Mouse (Mus musculus) limb, embryonic 13.5 days (tissue): ENCODE results near the gene Serpinf1. TPM values are rescaled to one million over a fixed set of nuclear protein-coding genes. Genes with fewer than 3 reads are reported as not detected.

Experiments used
- ATAC-seq: fragments of 200-750 bp; cut with Nextera tagmentation; 2 replicates; pipeline ENCODE4 v1.8.0; 2017; ENCODE audit warnings: low read depth, moderate number of reproducible peaks, moderate TSS enrichment; ENCODE audit not compliant: low FRiP score
- H3K27ac ChIP-seq: fragments of 300-500 bp; sonication (generic); 2 replicates; pipeline ENCODE4 v1.5.1; 2015; ENCODE audit warnings: inconsistent platforms, mild to moderate bottlenecking, moderate library complexity
- H3K27me3 ChIP-seq: fragments of 300-500 bp; sonication (generic); 2 replicates; pipeline ENCODE4 v1.6.1; 2015; ENCODE audit warnings: mild to moderate bottlenecking, inconsistent platforms
- H3K36me3 ChIP-seq: fragments of 300-500 bp; sonication (generic); 2 replicates; pipeline ENCODE4 v1.6.1; 2015; ENCODE audit warnings: inconsistent platforms, mild to moderate bottlenecking, moderate library complexity
- H3K4me1 ChIP-seq: fragments of 300-500 bp; sonication (generic); 2 replicates; pipeline ENCODE4 v1.6.1; 2015; ENCODE audit warnings: inconsistent platforms
- H3K4me2 ChIP-seq: fragments of 300-500 bp; sonication (generic); replicated peaks from 2 replicates; pipeline ENCODE4 v1.6.1; 2015; ENCODE audit warnings: inconsistent platforms, mild to moderate bottlenecking, moderate library complexity
- H3K4me3 ChIP-seq: fragments of 300-500 bp; sonication (generic); 2 replicates; pipeline ENCODE4 v1.5.1; 2015; ENCODE audit warnings: moderate library complexity, mild to moderate bottlenecking, inconsistent platforms
- H3K9ac ChIP-seq: fragments of 300-500 bp; sonication (generic); 2 replicates; pipeline ENCODE4 v1.6.1; 2015; ENCODE audit warnings: mild to moderate bottlenecking, inconsistent platforms
- H3K9me3 ChIP-seq: fragments of 300-500 bp; sonication (generic); 2 replicates; pipeline ENCODE4 v1.6.1; 2016; ENCODE audit warnings: inconsistent platforms
- WGBS: fragments of 180-500 bp; shearing (Covaris S2); methylation state at CpG from one replicate; pipeline ENCODE4 v1.1.7; 2015; 5-methylcytosine and 5-hydroxymethylcytosine counted together
- polyA plus RNA-seq: library from polyadenylated mRNA; unstranded; fragments of >200 nt; fragmentation: Nextera tagmentation; extraction: Ambion mirVana; gene quantifications from 2 replicates; pipeline ENCODE4 v1.2.1, GENCODE M21; 2015

Gene Serpinf1
- polyA plus RNA-seq, 1 experiment from 2014 or later = 227 TPM

DNA sequence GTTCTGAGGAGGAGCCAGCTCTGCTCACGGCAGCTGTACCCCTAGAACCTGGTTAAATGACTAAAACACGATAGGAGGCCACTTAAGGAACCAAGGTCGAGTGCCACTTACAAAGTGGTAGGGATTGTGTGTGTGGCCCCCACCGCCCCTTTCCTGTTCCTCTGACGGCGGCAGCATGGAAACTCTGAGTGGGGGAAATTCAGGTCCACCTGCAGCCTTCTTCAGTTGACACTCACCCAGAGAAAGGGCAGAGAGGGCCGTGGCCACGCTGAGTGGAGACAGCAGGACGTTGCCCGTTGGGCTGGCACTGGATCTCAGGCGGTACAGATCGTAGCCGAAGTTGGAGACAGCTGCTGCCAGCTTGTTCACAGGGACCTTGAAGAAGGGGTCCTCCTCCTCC is 6.5 kb downstream of the Serpinf1 start:
- Histone ChIP-seq H3K4me2 (no peak overlapping the region), H3K9me3 (no peaks in the 10 kb centered on the region), H3K4me1 (peaks cover 13% of the 10 kb centered on the region), H3K9ac (no peak overlapping the region), H3K4me3 (no peak overlapping the region), H3K36me3 (peaks cover 63% of the 10 kb centered on the region), H3K27me3 (no peaks in the 10 kb centered on the region), H3K27ac (no peak overlapping the region)
- ATAC-seq = no peak
- 85% methylated on average over 13 of the region's 13 CpGs for WGBS

DNA sequence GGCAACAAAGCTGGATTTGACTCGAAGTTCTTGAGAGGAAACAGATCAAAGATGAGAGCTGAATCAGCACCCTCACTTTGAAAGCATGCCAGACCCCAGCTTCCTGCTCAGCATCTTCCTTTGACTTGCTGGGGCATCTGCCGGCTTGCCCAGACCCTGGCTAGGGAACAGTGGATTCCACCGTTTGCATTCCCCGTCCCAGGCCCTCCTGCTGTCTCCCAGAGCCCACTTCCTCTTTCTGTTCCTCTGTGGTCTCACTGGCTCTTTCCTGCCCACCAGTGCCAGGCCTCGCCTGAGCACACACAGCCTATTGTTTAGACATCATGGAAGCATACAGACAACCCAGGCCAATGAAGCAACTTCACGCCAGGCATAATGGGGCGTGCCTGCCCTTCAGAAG is 7.4 kb downstream of the Serpinf1 start:
- H3K27ac ChIP-seq = no peak overlapping the region
- no peak overlapping the region for H3K4me3 ChIP-seq
- peaks cover 4% of the 10 kb centered on the region for H3K4me1 ChIP-seq
- no peaks in the 10 kb centered on the region for H3K9me3 ChIP-seq
- no peaks in the 10 kb centered on the region for H3K27me3 ChIP-seq
- WGBS = 60% methylated on average over 7 of the region's 7 CpGs
- peaks cover 72% of the 10 kb centered on the region for H3K36me3 ChIP-seq
- no peak for ATAC-seq
- H3K9ac ChIP-seq = no peak overlapping the region
- no peak overlapping the region for H3K4me2 ChIP-seq

DNA sequence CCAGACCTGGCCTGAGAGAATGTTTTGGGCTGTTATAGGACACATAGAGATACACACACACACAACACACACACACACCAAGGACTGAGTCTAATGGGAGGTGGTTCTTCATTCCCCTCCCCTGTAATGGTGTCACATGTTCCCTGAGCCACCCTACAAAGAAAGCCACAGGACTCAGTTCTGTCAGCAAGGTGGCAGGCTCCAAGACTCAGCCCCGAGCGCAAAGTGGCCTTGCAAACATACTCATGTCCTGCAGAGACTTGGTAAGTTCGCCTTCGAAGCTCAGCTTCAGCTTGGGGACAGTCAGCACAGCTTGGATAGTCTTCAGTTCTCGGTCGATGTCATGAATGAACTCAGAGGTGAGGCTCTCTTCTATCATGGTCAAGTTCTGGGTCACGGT is 11.9 kb downstream of the Serpinf1 start:
- no peaks in the 10 kb centered on the region for H3K27me3 ChIP-seq
- H3K9me3 ChIP-seq = no peaks in the 10 kb centered on the region
- H3K9ac ChIP-seq = no peak overlapping the region
- no peaks in the 10 kb centered on the region; the same call in 1 of the 2 replicates for H3K4me1 ChIP-seq
- no peak for ATAC-seq
- no peak overlapping the region for H3K4me3 ChIP-seq
- 90% methylated on average over 7 of the region's 7 CpGs for WGBS
- no peak overlapping the region for H3K4me2 ChIP-seq
- H3K27ac ChIP-seq = no peak overlapping the region
- H3K36me3 ChIP-seq = peaks cover 61% of the 10 kb centered on the region

DNA sequence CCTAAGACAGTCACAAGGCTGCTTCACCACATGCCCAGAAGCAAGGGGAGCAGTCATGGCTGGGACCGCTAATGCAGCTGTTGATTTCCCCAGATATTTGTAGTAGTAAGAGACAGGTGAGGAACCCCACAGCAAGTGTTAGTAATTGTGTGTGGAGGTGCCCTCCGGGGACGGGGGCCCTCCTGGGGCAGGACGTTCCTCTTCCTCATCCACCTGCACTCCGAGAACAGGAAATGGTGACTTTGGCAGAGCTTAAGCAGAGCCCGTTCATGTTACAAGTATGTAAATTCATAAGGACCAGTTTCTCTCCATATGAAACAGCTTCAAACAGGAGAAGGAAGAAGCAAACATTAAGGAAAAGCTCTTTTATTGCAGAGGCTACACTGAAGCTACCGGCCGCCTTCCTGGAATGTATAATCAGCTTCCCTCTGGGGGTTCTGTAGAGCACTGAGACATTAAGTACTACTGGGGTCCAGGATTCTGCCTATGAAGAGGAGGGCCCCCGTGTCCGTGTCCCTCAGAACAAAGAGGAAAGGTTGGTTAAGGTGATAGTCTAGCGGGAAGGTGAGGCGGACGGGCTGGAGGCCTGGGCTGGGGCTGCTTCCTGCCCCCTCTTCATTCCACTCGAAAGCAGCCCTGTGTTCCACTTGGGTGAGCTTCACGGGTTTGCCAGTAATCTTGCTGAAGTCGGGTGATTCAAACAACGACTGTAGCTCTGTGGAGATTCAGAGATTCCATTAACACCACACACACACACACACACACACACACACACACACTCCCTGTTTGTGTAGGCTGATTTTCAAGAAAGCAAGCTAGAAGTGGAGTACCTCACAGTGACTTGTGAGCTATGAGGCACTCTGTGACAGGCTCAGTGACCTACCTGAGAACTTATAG is 12.6 kb downstream of the Serpinf1 start:
- H3K36me3 ChIP-seq = peaks cover 54% of the 10 kb centered on the region
- WGBS = 77% methylated on average over 17 of the region's 17 CpGs
- no peaks in the 10 kb centered on the region for H3K9me3 ChIP-seq
- no peak for ATAC-seq
- no peak overlapping the region for H3K4me2 ChIP-seq
- no peak overlapping the region for H3K9ac ChIP-seq
- no peak overlapping the region for H3K27ac ChIP-seq
- H3K4me1 ChIP-seq = no peaks in the 10 kb centered on the region
- no peaks in the 10 kb centered on the region for H3K27me3 ChIP-seq
- no peak overlapping the region for H3K4me3 ChIP-seq

DNA sequence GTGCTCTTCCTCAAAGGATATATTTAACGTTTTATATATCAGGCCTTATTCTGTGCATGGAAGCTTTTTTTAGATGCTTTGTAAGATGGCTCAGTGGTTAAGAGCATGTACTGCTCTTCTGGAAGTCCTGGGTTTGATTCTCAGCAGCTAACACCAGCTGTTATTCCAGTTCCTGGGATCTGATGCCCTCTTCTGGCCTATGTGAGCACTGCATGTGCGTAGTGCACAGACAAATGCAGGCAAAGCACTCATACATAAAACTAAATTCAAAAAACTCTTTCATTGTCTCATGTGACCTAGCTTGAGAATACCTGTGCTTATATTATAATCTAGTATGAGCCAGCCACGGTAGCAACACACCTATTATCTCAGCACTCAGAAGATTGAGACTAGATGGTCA is 15.6 kb downstream of the Serpinf1 start:
- Histone ChIP-seq H3K27ac (no peak overlapping the region), H3K4me2 (no peak overlapping the region), H3K4me1 (no peaks in the 10 kb centered on the region), H3K9ac (no peak overlapping the region), H3K36me3 (peaks cover 33% of the 10 kb centered on the region), H3K27me3 (no peaks in the 10 kb centered on the region), H3K9me3 (no peaks in the 10 kb centered on the region), H3K4me3 (no peak overlapping the region)
- no peak for ATAC-seq
- WGBS = 43% methylated on average over 3 of the region's 3 CpGs

DNA sequence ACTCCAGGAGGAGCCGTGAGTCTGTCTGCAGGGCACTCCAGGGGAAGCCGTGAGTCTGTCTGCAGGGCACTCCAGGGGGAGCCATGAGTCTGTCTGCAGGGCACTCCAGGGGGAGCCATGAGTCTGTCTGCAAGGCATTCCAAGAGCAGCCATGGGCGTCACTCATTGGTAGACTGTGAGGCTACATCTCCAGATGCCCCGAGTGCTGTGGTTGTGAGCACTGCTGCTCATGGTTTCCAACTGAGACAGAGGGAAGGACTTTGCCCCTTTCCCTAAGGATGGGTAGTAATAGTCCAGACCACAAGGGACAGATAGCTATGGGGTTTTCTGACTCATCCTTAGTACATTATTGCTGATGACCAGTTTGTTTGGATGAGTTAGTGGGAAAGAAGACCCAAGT is 16.4 kb downstream of the Serpinf1 start:
- Histone ChIP-seq H3K27ac (no peak overlapping the region), H3K9me3 (no peaks in the 10 kb centered on the region), H3K36me3 (peaks cover 29% of the 10 kb centered on the region), H3K4me3 (no peak overlapping the region), H3K4me1 (no peaks in the 10 kb centered on the region), H3K9ac (no peak overlapping the region), H3K4me2 (no peak overlapping the region), H3K27me3 (no peaks in the 10 kb centered on the region)
- 57% methylated on average over 4 of the region's 4 CpGs for WGBS
- no peak for ATAC-seq

DNA sequence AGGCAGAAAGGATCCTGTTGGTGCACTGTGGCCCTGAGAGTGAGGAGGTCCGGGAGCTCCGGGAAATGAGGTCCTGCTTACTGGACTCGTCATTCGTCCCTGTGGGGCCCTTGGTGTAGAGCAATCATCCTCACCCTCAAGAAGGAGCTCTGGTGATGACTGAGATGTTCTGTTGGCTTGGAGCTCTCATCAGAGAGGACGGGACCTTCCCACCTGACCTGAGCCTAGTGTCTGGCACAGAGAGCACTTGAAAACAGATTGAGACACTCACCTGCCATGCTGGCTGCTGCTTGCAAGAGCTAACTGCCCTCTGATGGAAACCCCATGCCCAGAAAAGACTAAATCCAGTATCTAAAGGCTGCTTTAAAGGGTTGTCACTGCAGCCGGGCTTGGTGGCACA is 17.7 kb downstream of the Serpinf1 start:
- peaks cover 25% of the 10 kb centered on the region for H3K36me3 ChIP-seq
- ATAC-seq = no peak
- WGBS = 85% methylated on average over 6 of the region's 6 CpGs
- H3K9ac ChIP-seq = no peak overlapping the region
- no peaks in the 10 kb centered on the region for H3K9me3 ChIP-seq
- no peak overlapping the region for H3K27ac ChIP-seq
- H3K4me2 ChIP-seq = no peak overlapping the region
- no peaks in the 10 kb centered on the region for H3K27me3 ChIP-seq
- no peaks in the 10 kb centered on the region for H3K4me1 ChIP-seq
- no peak overlapping the region for H3K4me3 ChIP-seq

DNA sequence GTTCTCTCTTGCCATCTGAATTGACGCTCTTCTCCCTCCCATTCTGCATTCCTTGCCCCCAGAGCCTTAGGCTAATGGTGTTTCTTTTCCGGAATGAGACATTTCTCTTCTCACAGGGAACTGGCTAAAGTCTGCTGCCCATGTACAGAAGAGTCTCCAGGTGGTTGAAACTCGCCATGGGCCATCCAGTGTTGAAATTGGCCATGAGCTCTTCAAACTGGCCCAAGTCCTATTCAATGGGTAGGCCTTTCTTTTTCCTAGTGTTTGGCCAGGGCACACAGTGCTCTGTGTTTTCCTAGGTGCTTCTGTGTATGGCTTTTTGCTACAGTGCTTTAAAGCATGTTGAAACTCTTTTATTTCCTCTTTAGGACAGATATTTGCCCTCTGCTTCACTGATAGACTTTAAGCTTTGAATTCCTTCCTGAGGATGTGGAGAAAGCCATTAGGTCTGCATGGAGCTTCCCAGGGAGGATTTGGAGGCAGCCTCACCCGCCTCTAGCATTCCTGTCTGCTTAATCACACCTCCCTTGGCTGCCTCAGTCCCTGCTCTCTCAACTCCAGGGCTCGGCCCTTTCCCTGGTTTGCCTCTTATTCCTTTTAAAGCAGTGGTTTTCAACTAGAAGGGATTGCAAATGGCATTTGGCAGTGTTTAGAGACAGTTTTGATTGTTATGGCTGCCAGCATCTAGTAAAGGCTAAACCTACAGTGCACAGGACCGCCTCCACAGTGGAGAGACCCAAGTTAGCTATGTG is 19.0 kb downstream of the Serpinf1 start:
- WGBS = 70% methylated on average over 6 of the region's 6 CpGs
- H3K36me3 ChIP-seq = peaks cover 22% of the 10 kb centered on the region
- no peaks in the 10 kb centered on the region for H3K9me3 ChIP-seq
- H3K27me3 ChIP-seq = no peaks in the 10 kb centered on the region
- no peak overlapping the region for H3K4me2 ChIP-seq
- ATAC-seq = no peak
- H3K27ac ChIP-seq = no peak overlapping the region
- H3K9ac ChIP-seq = no peak overlapping the region
- H3K4me3 ChIP-seq = no peak overlapping the region
- H3K4me1 ChIP-seq = no peaks in the 10 kb centered on the region

DNA sequence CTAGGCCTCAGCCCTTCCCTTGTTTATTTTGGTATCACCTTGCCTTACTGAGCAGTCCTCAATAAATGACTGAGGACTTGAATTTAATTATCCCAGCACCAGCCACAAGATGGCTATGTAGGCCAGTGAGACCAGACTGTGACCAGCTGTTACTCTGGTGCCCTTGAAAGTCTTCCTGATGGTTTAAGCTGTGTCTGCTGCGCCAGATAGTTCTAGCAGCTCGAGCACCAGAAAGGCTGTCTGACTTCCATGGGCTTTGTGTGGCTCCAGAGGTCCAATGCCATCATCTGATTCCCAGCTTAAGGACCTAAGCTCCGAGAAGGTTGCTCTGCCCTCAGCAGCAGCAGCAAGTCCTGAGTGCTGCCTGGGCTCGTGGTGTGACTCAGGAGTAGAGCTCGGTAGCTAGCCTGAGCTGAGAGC is 20.2 kb downstream of the Serpinf1 start:
- Histone ChIP-seq H3K4me2 (no peak overlapping the region), H3K27me3 (no peaks in the 10 kb centered on the region), H3K27ac (no peak overlapping the region), H3K9me3 (no peaks in the 10 kb centered on the region), H3K4me3 (no peak overlapping the region), H3K9ac (no peak overlapping the region), H3K36me3 (peaks cover 22% of the 10 kb centered on the region), H3K4me1 (no peaks in the 10 kb centered on the region)
- no peak for ATAC-seq
- WGBS = 58% methylated on average over 5 of the region's 5 CpGs

DNA sequence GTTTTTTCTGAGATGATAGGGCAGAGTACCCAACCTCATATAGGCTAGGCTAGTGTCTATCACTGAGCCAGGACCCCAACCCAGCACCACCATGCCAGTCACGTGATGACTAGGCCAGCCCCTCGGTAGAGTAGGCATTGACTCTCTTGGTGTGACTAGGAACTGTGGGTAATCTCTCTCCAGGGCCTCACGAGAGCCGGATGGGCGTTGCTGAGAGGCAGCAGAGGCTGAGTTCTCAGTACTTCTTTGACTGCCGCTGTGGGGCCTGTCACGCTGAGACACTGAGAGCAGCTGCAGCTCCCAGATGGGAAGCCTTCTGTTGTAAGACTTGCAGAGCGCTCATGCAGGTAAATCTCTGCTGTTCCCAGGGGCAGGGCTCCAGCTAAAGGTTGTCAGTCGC is 22.4 kb downstream of the Serpinf1 start:
- H3K4me1 ChIP-seq = no peaks in the 10 kb centered on the region

DNA sequence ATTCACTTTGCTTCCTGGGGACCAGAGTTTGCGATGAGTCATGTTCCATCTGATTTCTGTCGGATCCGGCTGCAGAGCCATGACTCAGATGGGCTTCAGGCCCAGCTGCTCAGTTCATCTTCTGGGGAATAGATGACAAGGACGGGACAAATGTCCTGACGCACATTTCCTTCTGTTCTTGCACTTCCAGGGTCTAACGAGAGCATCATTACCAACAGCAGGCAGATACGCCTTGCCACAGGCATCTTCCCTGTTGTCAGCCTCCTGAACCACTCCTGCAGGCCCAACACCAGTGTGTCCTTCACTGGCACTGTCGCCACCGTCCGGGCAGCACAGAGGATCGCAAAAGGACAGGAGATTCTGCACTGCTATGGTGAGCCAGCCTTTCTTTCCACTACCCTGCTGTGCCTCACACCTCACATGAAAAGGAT is 23.1 kb downstream of the Serpinf1 start:
- Histone ChIP-seq H3K4me3 (no peak overlapping the region), H3K4me1 (no peaks in the 10 kb centered on the region), H3K9ac (no peak overlapping the region), H3K9me3 (0 out of 2 replicates have a peak, but pooled peaks cover 3% of the 10 kb centered on the region), H3K27me3 (no peaks in the 10 kb centered on the region), H3K4me2 (no peak overlapping the region), H3K36me3 (peaks cover 22% of the 10 kb centered on the region), H3K27ac (no peak overlapping the region)
- ATAC-seq = no peak
- 79% methylated on average over 11 of the region's 11 CpGs for WGBS

More for the DNA sequence above, 22.4 kb downstream of the Serpinf1 start:
- Histone ChIP-seq H3K9me3 (no peaks in the 10 kb centered on the region), H3K4me2 (no peak overlapping the region), H3K27ac (no peak overlapping the region), H3K4me3 (no peak overlapping the region), H3K9ac (no peak overlapping the region), H3K27me3 (no peaks in the 10 kb centered on the region), H3K36me3 (peaks cover 22% of the 10 kb centered on the region)
- ATAC-seq = no peak
- WGBS = 74% methylated on average over 9 of the region's 9 CpGs

DNA sequence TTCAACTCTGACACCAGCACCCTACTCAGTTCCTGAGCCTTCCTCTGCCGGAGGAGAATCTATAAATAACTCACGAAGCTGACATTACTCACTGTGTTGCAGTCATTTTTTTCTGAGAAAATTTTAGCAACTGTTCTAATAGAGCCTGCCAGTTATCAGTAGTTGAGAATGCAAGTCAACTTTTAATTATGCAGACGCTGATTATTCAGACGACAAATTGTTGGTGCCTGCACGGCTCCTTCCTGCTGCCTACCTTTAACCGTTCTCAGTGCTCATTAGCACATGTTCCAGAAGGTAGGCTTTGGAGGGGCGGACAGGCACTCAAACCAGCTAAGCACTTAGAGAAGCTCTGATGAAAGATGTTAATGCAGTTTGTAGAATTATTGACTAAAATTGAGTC is 25.0 kb downstream of the Serpinf1 start:
- no peak overlapping the region for H3K27ac ChIP-seq
- no peak for ATAC-seq
- 74% methylated on average over 7 of the region's 7 CpGs for WGBS
- no peak overlapping the region for H3K9ac ChIP-seq
- no peak overlapping the region for H3K4me3 ChIP-seq
- 0 out of 2 replicates have a peak, but pooled peaks cover 3% of the 10 kb centered on the region for H3K9me3 ChIP-seq
- H3K4me1 ChIP-seq = no peaks in the 10 kb centered on the region
- H3K4me2 ChIP-seq = no peak overlapping the region
- H3K27me3 ChIP-seq = no peaks in the 10 kb centered on the region
- peaks cover 17% of the 10 kb centered on the region for H3K36me3 ChIP-seq
